ENCODE assay signal across 9 mouse cellular contexts in the genomic region with DNA sequence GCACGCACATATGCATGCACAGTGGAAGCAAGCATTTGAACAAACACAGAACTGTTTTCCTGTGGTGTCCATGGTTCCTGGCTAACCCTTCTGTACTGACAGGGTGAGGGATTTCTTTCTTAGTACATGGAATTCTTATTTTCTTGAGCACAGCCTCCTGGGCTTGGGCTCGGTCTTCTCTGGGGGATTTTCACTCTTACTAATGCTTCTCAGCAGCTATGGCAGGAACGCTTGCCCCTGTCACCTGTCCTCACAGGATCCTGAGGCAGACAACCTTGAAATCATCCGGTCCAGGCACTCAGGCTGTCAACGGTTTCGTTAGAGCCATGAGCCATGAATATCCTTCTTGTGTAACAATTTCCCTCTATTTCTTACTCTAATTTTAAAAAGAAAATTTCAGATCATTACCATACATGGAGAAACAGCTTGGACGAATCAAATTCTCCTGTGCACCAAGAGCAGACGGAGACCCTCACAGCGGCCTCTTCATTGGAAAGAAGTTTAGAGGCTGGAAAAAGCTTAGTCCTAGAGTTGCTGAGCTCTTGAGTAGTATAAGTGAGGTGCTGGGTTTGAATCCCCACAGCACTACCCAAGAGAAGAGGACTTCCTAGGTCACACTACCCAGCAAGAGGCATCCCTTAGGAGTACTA.
DNase-seq lines count a peak whose midpoint lies in the region; ATAC-seq and TF ChIP-seq lines count a peak whose summit lies in the region.
"Had no signal": no experiment of that assay in that cellular context is flagged by ENCODE, and none has a peak within 500 bp of the region (broad histone marks: within the 10 kb centered on the region; RNA-seq: fewer than 3 reads in every experiment).

No protein-coding gene starts in this region.

- ATAC-seq in heart, embryonic 12.5 days (ENCODE audit: insufficient number of reproducible peaks, low FRiP score), result no peak
- no peak for ATAC-seq in midbrain, embryonic 13.5 days
- ATAC-seq in hindbrain, postnatal 0 days, result no peak
- ATAC-seq in stomach, embryonic 15.5 days (ENCODE audit: insufficient read depth, low FRiP score, low read depth), result no peak

- no peak overlapping the region for H3K4me3 ChIP-seq in heart, embryonic 12.5 days
- no peak overlapping the region for H3K4me3 ChIP-seq in midbrain, embryonic 10.5 days
- H3K4me3 ChIP-seq in midbrain, embryonic 13.5 days (replicated peaks), result no peak overlapping the region
- no peak overlapping the region for H3K4me3 ChIP-seq in hindbrain, postnatal 0 days (ENCODE audit: low read length)
- 0 out of 2 replicates have a peak overlapping the region, but pooled peaks have one; percentile 7 for H3K4me3 ChIP-seq in stomach, embryonic 15.5 days (replicated peaks)
- H3K4me3 ChIP-seq: embryonic facial prominence, embryonic 13.5 days had no signal

- H3K9ac ChIP-seq in heart, embryonic 12.5 days, result peak overlapping the region; percentile 42
- no peak overlapping the region for H3K9ac ChIP-seq in midbrain, embryonic 13.5 days (replicated peaks)
- H3K9ac ChIP-seq in hindbrain, postnatal 0 days (replicated peaks; ENCODE audit: low read length), result no peak overlapping the region
- no peak overlapping the region for H3K9ac ChIP-seq in stomach, embryonic 15.5 days
- H3K9ac ChIP-seq: embryonic facial prominence, embryonic 13.5 days had no signal

- H3K27me3 ChIP-seq in heart, embryonic 12.5 days (replicated peaks), result no peaks in the 10 kb centered on the region
- peaks cover 11% of the 10 kb centered on the region; the same call in 1 of the 2 replicates for H3K27me3 ChIP-seq in midbrain, embryonic 10.5 days (ENCODE audit: low read depth, poor library complexity, severe bottlenecking)
- no peaks in the 10 kb centered on the region for H3K27me3 ChIP-seq in midbrain, embryonic 13.5 days
- H3K27me3 ChIP-seq in hindbrain, postnatal 0 days (ENCODE audit: insufficient read depth, low read length), result no peaks in the 10 kb centered on the region
- no peaks in the 10 kb centered on the region for H3K27me3 ChIP-seq in stomach, embryonic 15.5 days (replicated peaks)
- H3K27me3 ChIP-seq: embryonic facial prominence, embryonic 13.5 days had no signal

- WGBS in heart, embryonic 12.5 days, result 47% methylated on average over 9 of the region's 9 CpGs
- WGBS in midbrain, embryonic 10.5 days, result 79% methylated on average over 9 of the region's 9 CpGs
- WGBS in midbrain, embryonic 13.5 days, result 74% methylated on average over 9 of the region's 9 CpGs
- 75% methylated on average over 9 of the region's 9 CpGs for WGBS in hindbrain, postnatal 0 days
- WGBS in stomach, embryonic 15.5 days, result 49% methylated on average over 9 of the region's 9 CpGs

- DNase-seq in heart, adult 18-20 months, result no peak
- no peak for DNase-seq in midbrain, embryonic 10.5 days (ENCODE audit: low spot score)
- DNase-seq in hindbrain, postnatal 0 days (ENCODE audit: low spot score), result no peak
- DNase-seq in adrenal gland, adult (ENCODE audit: inconsistent age in 2 of 2, low spot score in 1 of 2), result no peak
- DNase-seq: kidney, adult 9 months had no signal

- TF ChIP-seq CTCF in hindbrain, postnatal 0 days (IDR thresholded peaks at IDR 0.05; ENCODE audit: low read depth), result no peak

- no peaks in the 10 kb centered on the region; the same call in 1 of the 2 replicates for H3K9me3 ChIP-seq in heart, embryonic 12.5 days (replicated peaks)
- H3K9me3 ChIP-seq in midbrain, embryonic 10.5 days (replicated peaks), result peaks cover 2% of the 10 kb centered on the region; the same call in 1 of the 2 replicates
- H3K9me3 ChIP-seq in midbrain, embryonic 13.5 days, result peaks cover 5% of the 10 kb centered on the region
- H3K9me3 ChIP-seq in hindbrain, postnatal 0 days (ENCODE audit: low read length), result peaks cover under 1% of the 10 kb centered on the region
- no peaks in the 10 kb centered on the region for H3K9me3 ChIP-seq in stomach, embryonic 15.5 days
- H3K9me3 ChIP-seq: embryonic facial prominence, embryonic 13.5 days had no signal

- peaks cover 42% of the 10 kb centered on the region for H3K4me1 ChIP-seq in heart, embryonic 12.5 days (replicated peaks)
- H3K4me1 ChIP-seq in midbrain, embryonic 10.5 days, result peaks cover 29% of the 10 kb centered on the region
- H3K4me1 ChIP-seq in midbrain, embryonic 13.5 days (replicated peaks), result peaks cover 24% of the 10 kb centered on the region
- peaks cover 10% of the 10 kb centered on the region for H3K4me1 ChIP-seq in hindbrain, postnatal 0 days (ENCODE audit: insufficient read depth, low read length)
- peaks cover 12% of the 10 kb centered on the region; the same call in 1 of the 2 replicates for H3K4me1 ChIP-seq in stomach, embryonic 15.5 days

- peak overlapping the region; percentile 98 for H3K27ac ChIP-seq in heart, embryonic 12.5 days (ENCODE audit: poor library complexity, severe bottlenecking)
- peak overlapping the region; percentile 88; the same call in 1 of the 2 replicates for H3K27ac ChIP-seq in midbrain, embryonic 10.5 days (replicated peaks)
- H3K27ac ChIP-seq in midbrain, embryonic 13.5 days, result no peak overlapping the region
- H3K27ac ChIP-seq in hindbrain, postnatal 0 days, result peak overlapping the region; percentile 72; the same call in 1 of the 2 replicates
- peak overlapping the region; percentile 79; the same call in 1 of the 2 replicates for H3K27ac ChIP-seq in stomach, embryonic 15.5 days
- H3K27ac ChIP-seq: embryonic facial prominence, embryonic 13.5 days had no signal

- peak overlapping the region; percentile 78 for H3K4me2 ChIP-seq in heart, embryonic 12.5 days
- H3K4me2 ChIP-seq in midbrain, embryonic 13.5 days (replicated peaks), result no peak overlapping the region
- 0 out of 2 replicates have a peak overlapping the region, but pooled peaks have one; percentile 49 for H3K4me2 ChIP-seq in hindbrain, postnatal 0 days (ENCODE audit: low read depth, low read length)
- H3K4me2 ChIP-seq in stomach, embryonic 15.5 days, result peak overlapping the region; percentile 55; the same call in 1 of the 2 replicates

- H3K36me3 ChIP-seq in heart, embryonic 12.5 days, result peaks cover 5% of the 10 kb centered on the region
- no peaks in the 10 kb centered on the region for H3K36me3 ChIP-seq in midbrain, embryonic 10.5 days
- no peaks in the 10 kb centered on the region; the same call in 1 of the 2 replicates for H3K36me3 ChIP-seq in midbrain, embryonic 13.5 days
- H3K36me3 ChIP-seq in hindbrain, postnatal 0 days (ENCODE audit: insufficient read depth, low read length), result no peaks in the 10 kb centered on the region
- H3K36me3 ChIP-seq in stomach, embryonic 15.5 days, result no peaks in the 10 kb centered on the region
